Mouse (Mus musculus) layer of hippocampus, postnatal 10 days (tissue): ENCODE data around the gene Csmd2. TPM values are rescaled to one million over a fixed set of nuclear protein-coding genes. Genes with fewer than 3 reads are reported as not detected.
A peak's percentile ranks its signal among the peaks of the same experiment; 100 is the strongest.

Experiments
- DNase-seq, 2 experiments: peaks; one replicate each; pipeline ENCODE4 v3.0.0; 2021; ENCODE audit warnings: low spot score in 2 of 2
- total RNA-seq, 2 experiments: library from RNA; stranded (reverse); gene quantifications; 2 replicates each; pipeline ENCODE4 v1.2.3; 2021

The Csmd2 gene
- total RNA-seq, 2 experiments from 2014 or later, result 44.4 to 51.1 TPM

GRCm38 (mm10) chr4:128325511-128325910, 337.9 kb downstream of the Csmd2 start:
- no peak for DNase-seq

- DNase-seq, result no peak
These were observed 339.1 kb downstream of the Csmd2 start for GRCm38 (mm10) chr4:128326755-128327154.

- DNase-seq, result no peak
These were observed 339.8 kb downstream of the Csmd2 start for GRCm38 (mm10) chr4:128327421-128327820.

GRCm38 (mm10) chr4:128330519-128330918, 342.9 kb downstream of the Csmd2 start:
- no peak for DNase-seq

GRCm38 (mm10) chr4:128340457-128340856, 352.8 kb downstream of the Csmd2 start:
- no peak for DNase-seq

- DNase-seq, result no peak
These were observed 353.7 kb downstream of the Csmd2 start for GRCm38 (mm10) chr4:128341315-128341714.

- no peak for DNase-seq
These were observed 354.6 kb downstream of the Csmd2 start for GRCm38 (mm10) chr4:128342208-128342607.

GRCm38 (mm10) chr4:128358751-128359150, 371.1 kb downstream of the Csmd2 start:
- no peak for DNase-seq

GRCm38 (mm10) chr4:128365851-128366250, 378.2 kb downstream of the Csmd2 start:
- no peak for DNase-seq

- no peak for DNase-seq
These were observed 380.4 kb downstream of the Csmd2 start for GRCm38 (mm10) chr4:128368088-128368487.

GRCm38 (mm10) chr4:128371766-128372165, 384.1 kb downstream of the Csmd2 start:
- no peak for DNase-seq

GRCm38 (mm10) chr4:128373196-128373595, 385.5 kb downstream of the Csmd2 start:
- DNase-seq, result no peak

GRCm38 (mm10) chr4:128374051-128374450, 386.4 kb downstream of the Csmd2 start:
- no peak for DNase-seq

- no peak for DNase-seq
These were observed 391.3 kb downstream of the Csmd2 start for GRCm38 (mm10) chr4:128378946-128379345.

- DNase-seq, result no peak
These were observed 393.7 kb downstream of the Csmd2 start for GRCm38 (mm10) chr4:128381331-128381730.

- no peak for DNase-seq
These were observed 396.1 kb downstream of the Csmd2 start for GRCm38 (mm10) chr4:128383800-128384199.

GRCm38 (mm10) chr4:128391484-128391883, 403.8 kb downstream of the Csmd2 start:
- no peak for DNase-seq

- DNase-seq, result no peak
These were observed 404.6 kb downstream of the Csmd2 start for GRCm38 (mm10) chr4:128392279-128392678.

GRCm38 (mm10) chr4:128393864-128394263, 406.2 kb downstream of the Csmd2 start:
- no peak for DNase-seq

GRCm38 (mm10) chr4:128396616-128397015, 409.0 kb downstream of the Csmd2 start:
- no peak for DNase-seq

GRCm38 (mm10) chr4:128397804-128398203, 410.1 kb downstream of the Csmd2 start:
- DNase-seq, result peak in 1 of 2 experiments; percentile 30

GRCm38 (mm10) chr4:128398948-128399347, 411.3 kb downstream of the Csmd2 start:
- peak in 1 of 2 experiments; percentile 39 for DNase-seq

GRCm38 (mm10) chr4:128400016-128400415, 412.4 kb downstream of the Csmd2 start:
- DNase-seq, result no peak

- DNase-seq, result no peak
These were observed 413.9 kb downstream of the Csmd2 start for GRCm38 (mm10) chr4:128401591-128401990.
